Mouse (Mus musculus): ENCODE measurements around the gene Hist2h2be. TPM values are rescaled to one million over a fixed set of nuclear protein-coding genes. Genes with fewer than 3 reads are reported as not detected.
"Not testable (repeated sequence)": the region's sequence is repeated elsewhere in the genome, so short reads cannot be mapped to it uniquely, and the experiment has no call there.

The Hist2h2be gene
- polyA plus RNA-seq, 1 experiment from 2014 or later = 5.9 TPM

- 0 out of 2 replicates have a peak overlapping the region, but pooled peaks have one; percentile 9 for H3K4me3 ChIP-seq (ENCODE audit: low read depth, low read length)
- H3K36me3 ChIP-seq (ENCODE audit: insufficient read depth) = no peaks in the 10 kb centered on the region
- H3K27ac ChIP-seq (ENCODE audit: low read depth) = peak overlapping the region; percentile 94
- DNase-seq (peak; percentile 14), ATAC-seq (ENCODE audit: insufficient read depth) (no peak)
- H3K9me3 ChIP-seq (ENCODE audit: low read depth, low read length) = no peaks in the 10 kb centered on the region
- WGBS = 72% methylated on average over 9 of the region's 9 CpGs
- TF ChIP-seq CTCF (IDR thresholded peaks at IDR 0.05; ENCODE audit: low read depth) = no peak
- H3K9ac ChIP-seq = peak overlapping the region; percentile 47
- H3K4me2 ChIP-seq = peak overlapping the region; percentile 54
- peaks cover 10% of the 10 kb centered on the region for H3K4me1 ChIP-seq (ENCODE audit: insufficient read depth)
- no peaks in the 10 kb centered on the region for H3K27me3 ChIP-seq (ENCODE audit: insufficient read depth, low read length)
Observed at GRCm38 (mm10) chr3:96240799-96241197, 19.9 kb downstream of the Hist2h2be start.

GRCm38 (mm10) chr3:96243921-96244572, 23.1 kb downstream of the Hist2h2be start:
- peaks cover 8% of the 10 kb centered on the region for H3K4me1 ChIP-seq (ENCODE audit: insufficient read depth)
- no peak for TF ChIP-seq CTCF (IDR thresholded peaks at IDR 0.05; ENCODE audit: low read depth)
- H3K9ac ChIP-seq = peak overlapping the region; percentile 67
- H3K36me3 ChIP-seq (ENCODE audit: insufficient read depth) = no peaks in the 10 kb centered on the region
- no peaks in the 10 kb centered on the region for H3K27me3 ChIP-seq (ENCODE audit: insufficient read depth, low read length)
- peak overlapping the region; percentile 70 for H3K4me2 ChIP-seq
- H3K4me3 ChIP-seq (ENCODE audit: low read depth, low read length) = peak overlapping the region; percentile 42
- ATAC-seq (ENCODE audit: insufficient read depth) (no peak), DNase-seq (no peak)
- H3K27ac ChIP-seq (ENCODE audit: low read depth) = peak overlapping the region; percentile 98
- WGBS = 75% methylated on average over 7 of the region's 7 CpGs
- no peaks in the 10 kb centered on the region for H3K9me3 ChIP-seq (ENCODE audit: low read depth, low read length)

GRCm38 (mm10) chr3:96245003-96245886, 24.3 kb downstream of the Hist2h2be start, which contains the start of gene Hist2h2aa1:
Gene Hist2h2aa1 (plus strand): TSS chr3:96245497.
- Histone ChIP-seq H3K27ac (ENCODE audit: low read depth) (peak within 1 kb of the TSS; percentile 98), H3K4me3 (ENCODE audit: low read depth, low read length) (peak within 1 kb of the TSS; percentile 42)
- not testable (repeated sequence) for H3K4me1 ChIP-seq (ENCODE audit: insufficient read depth)

GRCm38 (mm10) chr3:96246018-96246417, 25.1 kb downstream of the Hist2h2be start:
- not testable (repeated sequence) for ATAC-seq (ENCODE audit: insufficient read depth); H3K4me2 ChIP-seq
- H3K9ac ChIP-seq = peak overlapping the region; percentile 43; the same call in 1 of the 2 replicates

More at GRCm38 (mm10) chr3:96245003-96245886, 24.3 kb downstream of the Hist2h2be start, which contains the start of gene Hist2h2aa1:
- H3K9me3 ChIP-seq (ENCODE audit: low read depth, low read length); H3K27me3 ChIP-seq (ENCODE audit: insufficient read depth, low read length); H3K36me3 ChIP-seq (ENCODE audit: insufficient read depth): not testable (repeated sequence)
- DNase-seq (peak; percentile 80), ATAC-seq (ENCODE audit: insufficient read depth) (peak; percentile 82)
- peak within 1 kb of the TSS; percentile 70 for H3K4me2 ChIP-seq
- WGBS = 1% methylated on average over 18 of the region's 88 CpGs
- H3K9ac ChIP-seq = peak within 1 kb of the TSS; percentile 67

GRCm38 (mm10) chr3:96246427-96246856, 25.5 kb downstream of the Hist2h2be start, which contains the start of gene Hist2h3c1:
Gene Hist2h3c1 (plus strand): TSS chr3:96246685.
- WGBS = 1% methylated on average over 11 of the region's 47 CpGs
- not testable (repeated sequence) for H3K9me3 ChIP-seq (ENCODE audit: low read depth, low read length); H3K4me1 ChIP-seq (ENCODE audit: insufficient read depth); H3K36me3 ChIP-seq (ENCODE audit: insufficient read depth); DNase-seq; H3K27me3 ChIP-seq (ENCODE audit: insufficient read depth, low read length)
- Histone ChIP-seq H3K4me3 (ENCODE audit: low read depth, low read length) (peak within 1 kb of the TSS; percentile 52), H3K9ac (peak within 1 kb of the TSS; percentile 62), H3K4me2 (peak within 1 kb of the TSS; percentile 70), H3K27ac (ENCODE audit: low read depth) (peak within 1 kb of the TSS; percentile 86)
- peak; percentile 92 for ATAC-seq (ENCODE audit: insufficient read depth)

More at GRCm38 (mm10) chr3:96246018-96246417, 25.1 kb downstream of the Hist2h2be start:
- not testable (repeated sequence) for H3K36me3 ChIP-seq (ENCODE audit: insufficient read depth); DNase-seq; H3K4me1 ChIP-seq (ENCODE audit: insufficient read depth); H3K27me3 ChIP-seq (ENCODE audit: insufficient read depth, low read length); H3K9me3 ChIP-seq (ENCODE audit: low read depth, low read length)
- peak overlapping the region; percentile 22; the same call in 1 of the 2 replicates for H3K4me3 ChIP-seq (ENCODE audit: low read depth, low read length)
- peak overlapping the region; percentile 70; the same call in 1 of the 2 replicates for H3K27ac ChIP-seq (ENCODE audit: low read depth)
- 0% methylated on average over 10 of the region's 21 CpGs for WGBS

- 2% methylated on average over 11 of the region's 11 CpGs for whole genome bisulfite sequencing
- Histone ChIP-seq H3K27me3 (ENCODE audit: insufficient read depth, low read length) (no peaks in the 10 kb centered on the region), H3K4me2 (peak overlapping the region; percentile 70), H3K9ac (peak overlapping the region; percentile 62), H3K4me3 (ENCODE audit: low read depth, low read length) (peak overlapping the region; percentile 52), H3K36me3 (ENCODE audit: insufficient read depth) (no peaks in the 10 kb centered on the region), H3K4me1 (ENCODE audit: insufficient read depth) (peaks cover 8% of the 10 kb centered on the region), H3K27ac (ENCODE audit: low read depth) (peak overlapping the region; percentile 86), H3K9me3 (ENCODE audit: low read depth, low read length) (no peaks in the 10 kb centered on the region)
- no peak for TF ChIP-seq CTCF (IDR thresholded peaks at IDR 0.05; ENCODE audit: low read depth)
- peak; percentile 54 for DNase-seq
- ATAC-seq (ENCODE audit: insufficient read depth) = no peak
Observed at GRCm38 (mm10) chr3:96247356-96248140, 26.6 kb downstream of the Hist2h2be start.

All from lung, embryonic 14.5 days (tissue).